In the genomic region with DNA sequence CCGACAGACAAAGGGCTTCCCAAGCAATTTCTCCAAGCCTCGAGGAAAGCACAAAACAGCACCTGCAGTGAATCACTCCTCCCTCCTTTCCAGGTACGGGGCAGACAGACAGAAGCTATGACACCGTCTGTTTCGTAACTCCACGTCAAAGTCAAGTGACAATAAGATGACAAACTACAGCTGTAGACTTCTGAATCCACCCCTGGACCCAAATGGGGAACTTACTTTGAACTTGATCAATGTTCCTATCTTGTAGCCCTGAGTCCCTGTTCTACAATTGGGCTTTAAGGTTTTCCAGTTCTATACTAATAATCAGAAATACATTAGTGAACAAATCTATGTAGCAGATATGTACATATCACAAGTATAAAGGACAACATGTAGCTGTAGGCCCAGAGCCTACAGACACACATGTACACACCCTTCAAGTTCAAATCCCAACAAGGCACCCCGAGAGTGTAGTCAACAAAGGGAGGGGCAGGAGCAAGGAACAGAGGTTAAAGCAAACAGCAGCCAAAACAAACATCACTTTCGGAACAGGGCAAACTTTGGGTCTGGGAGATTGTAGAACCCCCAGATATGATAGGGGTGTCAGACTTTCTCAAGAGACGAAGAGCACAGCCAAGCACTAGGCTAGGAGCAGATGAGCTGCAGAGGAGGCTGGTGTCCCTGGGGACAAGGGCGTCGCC, we compare ENCODE assay signal across 8 mouse cellular contexts. TPM values are rescaled to one million over a fixed set of nuclear protein-coding genes. Genes with fewer than 3 reads are reported as not detected.
A peak's percentile ranks its signal among the peaks of the same experiment; 100 is the strongest.
DNase-seq lines count a peak whose midpoint lies in the region; ATAC-seq lines count a peak whose summit lies in the region.

No protein-coding gene starts in this region.

- H3K27ac ChIP-seq in kidney, embryonic 15.5 days = no peak overlapping the region
- no peak overlapping the region for H3K27ac ChIP-seq in embryonic facial prominence, embryonic 12.5 days
- no peak overlapping the region for H3K27ac ChIP-seq in intestine, embryonic 14.5 days (ENCODE audit: low read depth)
- no peak overlapping the region for H3K27ac ChIP-seq in midbrain, embryonic 12.5 days (replicated peaks)

- H3K9me3 ChIP-seq in kidney, embryonic 15.5 days (replicated peaks) = no peaks in the 10 kb centered on the region
- H3K9me3 ChIP-seq in embryonic facial prominence, embryonic 12.5 days = no peaks in the 10 kb centered on the region
- H3K9me3 ChIP-seq in intestine, embryonic 14.5 days (ENCODE audit: control insufficient read depth, low read length) = no peaks in the 10 kb centered on the region
- H3K9me3 ChIP-seq in midbrain, embryonic 12.5 days = no peaks in the 10 kb centered on the region

- no peak for DNase-seq in kidney, postnatal 25 days
- peak; percentile 53 for DNase-seq in intestine, embryonic 14.5 days (ENCODE audit: low spot score)
- no peak for DNase-seq in thymus, postnatal 4 days
- DNase-seq in layer of hippocampus, adult 11-12 months (ENCODE audit: low spot score) = no peak
- no peak for DNase-seq in thymus, postnatal 10 days (ENCODE audit: low spot score in 2 of 2)

- no peaks in the 10 kb centered on the region for H3K4me1 ChIP-seq in kidney, embryonic 15.5 days
- no peaks in the 10 kb centered on the region for H3K4me1 ChIP-seq in embryonic facial prominence, embryonic 12.5 days
- no peaks in the 10 kb centered on the region for H3K4me1 ChIP-seq in intestine, embryonic 14.5 days (replicated peaks; ENCODE audit: control insufficient read depth, insufficient read depth, low read length)
- H3K4me1 ChIP-seq in midbrain, embryonic 12.5 days = no peaks in the 10 kb centered on the region

- peak; percentile 31 for ATAC-seq in kidney, embryonic 15.5 days (replicated peaks; ENCODE audit: low FRiP score)
- ATAC-seq in embryonic facial prominence, embryonic 12.5 days (ENCODE audit: insufficient number of reproducible peaks, insufficient read depth, low FRiP score, low TSS enrichment) = no peak
- peak; percentile 22 for ATAC-seq in intestine, embryonic 14.5 days (replicated peaks; ENCODE audit: low FRiP score, low TSS enrichment, low read depth)
- peak; percentile 49 for ATAC-seq in midbrain, embryonic 12.5 days (ENCODE audit: low FRiP score, low read depth)

- peaks cover 54% of the 10 kb centered on the region for H3K27me3 ChIP-seq in kidney, embryonic 15.5 days
- peaks cover 27% of the 10 kb centered on the region for H3K27me3 ChIP-seq in embryonic facial prominence, embryonic 12.5 days
- 0 out of 2 replicates have a peak, but pooled peaks cover 4% of the 10 kb centered on the region for H3K27me3 ChIP-seq in intestine, embryonic 14.5 days (replicated peaks; ENCODE audit: control insufficient read depth, insufficient read depth, low read length)
- peaks cover 36% of the 10 kb centered on the region for H3K27me3 ChIP-seq in midbrain, embryonic 12.5 days

- H3K4me3 ChIP-seq in kidney, embryonic 15.5 days (replicated peaks) = peak overlapping the region; percentile 64
- peak overlapping the region; percentile 51 for H3K4me3 ChIP-seq in embryonic facial prominence, embryonic 12.5 days
- peak overlapping the region; percentile 48 for H3K4me3 ChIP-seq in intestine, embryonic 14.5 days (ENCODE audit: low read depth, low read length)
- peak overlapping the region; percentile 59 for H3K4me3 ChIP-seq in midbrain, embryonic 12.5 days

- no peaks in the 10 kb centered on the region for H3K36me3 ChIP-seq in kidney, embryonic 15.5 days
- H3K36me3 ChIP-seq in embryonic facial prominence, embryonic 12.5 days = no peaks in the 10 kb centered on the region
- no peaks in the 10 kb centered on the region for H3K36me3 ChIP-seq in intestine, embryonic 14.5 days (ENCODE audit: control insufficient read depth, insufficient read depth, low read length)
- H3K36me3 ChIP-seq in midbrain, embryonic 12.5 days = no peaks in the 10 kb centered on the region

- WGBS in kidney, embryonic 15.5 days = 62% methylated on average over 11 of the region's 11 CpGs
- WGBS in embryonic facial prominence, embryonic 12.5 days = 47% methylated on average over 11 of the region's 11 CpGs
- WGBS in intestine, embryonic 14.5 days = 46% methylated on average over 11 of the region's 11 CpGs
- 67% methylated on average over 9 of the region's 11 CpGs for WGBS in midbrain, embryonic 12.5 days

- no peak overlapping the region for H3K9ac ChIP-seq in kidney, embryonic 15.5 days
- H3K9ac ChIP-seq in embryonic facial prominence, embryonic 12.5 days = no peak overlapping the region
- no peak overlapping the region for H3K9ac ChIP-seq in intestine, embryonic 14.5 days (ENCODE audit: low read length)
- H3K9ac ChIP-seq in midbrain, embryonic 12.5 days (replicated peaks) = no peak overlapping the region

- H3K4me2 ChIP-seq in kidney, embryonic 15.5 days = peak overlapping the region; percentile 83
- H3K4me2 ChIP-seq in embryonic facial prominence, embryonic 12.5 days (replicated peaks) = peak overlapping the region; percentile 73
- peak overlapping the region; percentile 70 for H3K4me2 ChIP-seq in intestine, embryonic 14.5 days (ENCODE audit: low read length)
- peak overlapping the region; percentile 71 for H3K4me2 ChIP-seq in midbrain, embryonic 12.5 days (replicated peaks)

RNA-seq across cellular contexts. Expression of gene Reps2, which starts 0.9 kb away (rescaled TPM):
- 1.5 and 2.0 TPM in 2 replicates for polyA plus RNA-seq in kidney, embryonic 15.5 days (2015; fragmentation: Nextera tagmentation; extraction: Ambion mirVana)
- polyA plus RNA-seq in embryonic facial prominence, embryonic 12.5 days (2016; fragmentation: Nextera tagmentation; extraction: Ambion mirVana) = 0.95 and 1.4 TPM in 2 replicates
- 0.66 and 1.1 TPM in 2 replicates for polyA plus RNA-seq in intestine, embryonic 14.5 days (2014; fragmentation: Nextera tagmentation; extraction: Ambion mirVana)
- polyA plus RNA-seq in midbrain, embryonic 12.5 days (2016; fragmentation: Nextera tagmentation; extraction: Ambion mirVana) = 1.7 and 2.0 TPM in 2 replicates
